Mouse (Mus musculus) right cerebral cortex, adult 18-20 months (tissue): ENCODE measurements around the gene Wnt3.

Experiments
- DNase-seq: peaks from one replicate; pipeline ENCODE4 v3.0.0; 2022; ENCODE audit warnings: mixed read lengths

The Wnt3 gene

GRCm38 (mm10) chr11:103772505-103773386 lies 1.2 kb upstream of the Wnt3 start:
- DNase-seq: no peak

DNA sequence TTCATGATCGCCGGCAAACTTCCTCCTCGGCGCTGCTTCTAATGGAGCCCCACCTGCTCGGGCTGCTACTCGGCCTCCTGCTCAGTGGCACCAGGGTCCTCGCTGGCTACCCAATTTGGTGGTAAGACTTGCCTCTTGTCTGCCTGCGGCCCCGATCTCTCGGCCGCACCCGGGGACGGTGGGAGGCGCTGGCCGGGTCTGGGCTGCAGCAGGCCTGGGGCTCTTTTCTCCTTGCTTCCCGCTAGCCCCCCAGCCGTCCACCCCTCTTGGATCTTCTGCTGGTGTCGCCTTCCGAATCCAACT lies 229 bp downstream of the Wnt3 start:
- no peak for DNase-seq

- DNase-seq: peak; percentile 17
Observed at GRCm38 (mm10) chr11:103780152-103780551, 6.2 kb downstream of the Wnt3 start.

DNA sequence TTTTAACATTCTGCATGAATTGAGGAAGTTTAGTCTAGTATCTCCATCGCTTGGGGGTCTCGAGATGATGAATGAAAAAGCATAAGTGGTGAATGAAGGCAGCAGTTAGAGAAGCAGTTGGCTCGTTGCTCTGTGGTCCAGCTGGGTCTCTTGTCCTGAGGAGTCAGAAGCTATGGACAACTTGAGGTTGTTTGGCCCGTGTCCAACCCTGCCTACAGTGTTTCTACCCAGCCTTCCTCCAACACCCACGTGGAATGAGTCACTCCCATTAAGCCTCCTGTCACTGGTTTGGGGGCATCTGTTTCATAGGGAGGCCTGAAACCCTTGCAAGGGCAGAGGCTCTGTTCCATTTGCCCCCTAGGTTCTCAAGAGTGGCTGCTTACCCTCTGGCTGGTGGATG lies 16.0 kb downstream of the Wnt3 start:
- peak; percentile 44 for DNase-seq

DNA sequence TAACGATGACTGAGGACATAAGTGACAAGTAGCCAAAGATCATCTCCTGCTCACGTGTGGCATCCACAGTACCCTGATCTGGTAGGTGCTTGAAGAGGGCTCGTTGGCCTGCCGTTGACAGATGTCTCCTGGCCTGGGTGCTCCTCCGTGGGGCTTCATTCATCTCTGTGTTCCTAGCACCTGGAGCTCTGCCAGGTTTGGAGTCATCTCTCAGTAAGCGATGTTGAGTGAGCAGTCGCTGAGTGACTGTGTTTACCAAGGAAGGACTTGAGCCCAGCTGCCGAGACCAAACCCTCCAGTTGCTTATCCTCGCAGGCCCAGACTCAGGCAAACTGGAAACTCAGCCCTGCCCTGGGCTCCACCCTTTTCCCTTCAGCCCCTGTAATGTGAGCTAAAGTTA lies 27.2 kb downstream of the Wnt3 start:
- no peak for DNase-seq

DNA sequence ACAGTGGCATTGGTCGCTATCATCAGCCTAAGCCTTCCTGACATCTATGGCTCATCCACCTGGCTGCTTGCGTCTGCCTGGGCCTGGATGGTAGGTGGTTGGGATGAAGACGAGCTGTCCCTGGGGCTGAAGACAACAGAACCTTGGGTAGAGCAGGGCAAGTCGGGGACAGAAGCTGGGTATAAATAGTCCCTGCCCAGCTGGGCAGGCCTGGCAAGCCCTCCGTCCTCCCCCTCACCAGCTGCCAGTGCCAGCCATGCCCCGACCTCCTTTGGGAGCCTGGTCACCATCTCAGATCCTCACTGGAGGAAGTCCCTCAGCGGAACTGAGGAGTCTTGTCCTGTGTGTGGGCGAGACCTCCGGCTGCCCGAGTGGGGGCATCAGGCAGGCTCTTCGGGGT lies 30.2 kb downstream of the Wnt3 start:
- no peak for DNase-seq

DNA sequence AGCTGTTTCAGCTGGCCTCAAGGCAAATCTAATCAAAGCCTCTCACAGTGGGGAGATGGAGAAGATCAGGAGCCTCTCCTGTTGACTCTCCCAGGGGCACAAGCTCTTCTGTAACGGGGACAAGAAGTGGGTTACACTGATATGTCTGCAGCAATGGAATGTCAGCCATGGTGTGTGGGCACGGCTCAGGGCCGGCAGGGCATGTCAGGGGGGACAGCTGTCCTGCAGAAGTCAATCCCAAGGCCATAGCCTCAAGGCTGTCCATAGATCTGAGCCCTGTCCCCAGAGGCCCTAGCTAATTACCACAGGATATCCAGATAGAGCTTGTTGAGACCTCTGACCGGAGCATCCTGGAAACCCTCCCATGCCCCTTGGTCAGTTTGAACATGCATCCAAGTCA lies 30.9 kb downstream of the Wnt3 start:
- DNase-seq: no peak

- DNase-seq: peak; percentile 45
Observed at GRCm38 (mm10) chr11:103807966-103808365, 34.0 kb downstream of the Wnt3 start.

DNA sequence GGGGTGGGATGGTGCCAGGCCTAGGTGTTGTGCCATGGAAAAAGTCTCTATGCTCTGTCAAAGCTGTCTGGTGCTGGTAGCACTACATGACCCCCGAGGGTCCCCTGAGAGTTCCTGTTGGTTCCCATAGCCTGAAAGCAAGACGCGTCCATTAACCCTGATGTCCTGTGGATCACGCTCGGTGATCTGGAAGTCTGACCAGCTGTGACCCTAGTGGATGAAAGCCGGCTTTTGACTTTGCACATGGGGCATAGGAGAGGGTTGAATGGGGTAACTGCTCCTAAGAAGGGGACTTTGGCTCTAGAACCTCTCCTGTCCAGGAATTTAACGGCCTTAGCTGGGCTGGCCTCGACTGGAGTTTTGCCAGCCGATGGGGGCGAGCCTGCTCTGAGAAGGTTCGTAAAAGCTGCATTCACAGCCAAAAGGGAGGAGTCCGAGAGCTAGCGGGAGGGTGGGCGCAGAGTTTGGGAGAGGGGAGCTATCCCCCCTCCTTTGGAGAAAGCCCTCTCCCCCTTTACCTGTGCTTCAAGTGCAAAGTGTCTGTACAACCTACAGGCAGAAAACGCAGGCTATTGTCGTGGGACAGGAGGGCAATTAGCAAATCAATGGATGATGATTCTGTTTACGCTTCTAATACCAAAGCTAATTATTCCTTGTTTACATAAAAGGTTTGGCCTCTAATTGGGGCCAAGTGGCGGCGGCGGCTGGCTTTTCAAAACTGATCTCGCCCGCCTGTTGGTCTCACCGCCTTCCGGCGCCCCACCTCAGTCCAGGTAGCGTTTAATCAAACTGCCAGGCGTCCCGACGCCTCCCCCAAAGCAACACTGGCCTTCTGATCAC lies 35.0 kb downstream of the Wnt3 start:
- DNase-seq: no peak

DNA sequence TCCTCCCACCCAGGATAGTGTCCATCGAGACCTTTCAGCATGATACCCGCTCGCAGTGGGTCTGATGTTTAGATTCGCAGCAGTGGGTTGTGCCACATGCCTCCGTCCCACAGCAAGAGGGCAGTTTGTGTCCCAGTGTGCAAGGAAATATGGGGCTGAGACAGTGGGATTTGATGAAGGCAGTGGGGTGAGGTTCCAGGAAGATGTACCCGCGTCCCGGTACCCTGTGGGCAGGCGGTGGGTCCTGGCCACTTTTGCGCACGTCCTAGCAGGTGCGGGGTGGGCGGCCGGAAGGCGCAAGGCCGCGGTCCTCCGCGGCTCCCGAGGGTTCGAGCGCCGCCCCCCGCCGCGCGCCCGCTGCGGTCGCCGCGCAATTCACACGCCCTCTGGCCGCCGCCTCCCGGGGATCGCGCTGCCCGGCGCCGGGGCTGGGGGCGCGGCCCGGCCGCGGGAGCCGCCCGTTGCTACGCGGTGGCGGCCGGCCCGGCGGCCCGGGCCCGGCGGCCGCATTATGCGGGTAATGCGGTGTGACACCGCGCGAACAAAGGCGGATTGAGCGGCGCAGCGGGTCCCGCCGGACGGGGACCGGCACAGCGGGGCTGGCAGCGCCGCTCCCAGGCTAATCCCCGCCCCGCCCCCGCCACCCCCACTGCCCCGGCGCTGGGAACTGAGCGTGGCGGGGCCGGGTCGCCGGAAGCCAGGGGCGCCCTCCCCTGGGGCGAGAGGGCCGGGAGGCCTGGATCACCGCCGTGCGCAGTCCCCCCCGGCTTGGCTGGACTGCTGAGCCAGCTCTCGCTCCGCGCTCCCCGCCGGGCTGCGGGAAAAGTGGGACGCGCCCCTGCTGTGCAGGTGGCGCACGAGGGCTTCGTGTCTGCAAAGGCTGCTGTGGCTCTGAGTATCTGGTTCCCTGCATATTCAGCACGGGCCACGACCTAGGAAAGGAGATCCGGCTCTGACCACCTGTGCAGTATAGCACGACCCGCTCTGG lies 36.0 kb downstream of the Wnt3 start:
- no peak for DNase-seq

DNA sequence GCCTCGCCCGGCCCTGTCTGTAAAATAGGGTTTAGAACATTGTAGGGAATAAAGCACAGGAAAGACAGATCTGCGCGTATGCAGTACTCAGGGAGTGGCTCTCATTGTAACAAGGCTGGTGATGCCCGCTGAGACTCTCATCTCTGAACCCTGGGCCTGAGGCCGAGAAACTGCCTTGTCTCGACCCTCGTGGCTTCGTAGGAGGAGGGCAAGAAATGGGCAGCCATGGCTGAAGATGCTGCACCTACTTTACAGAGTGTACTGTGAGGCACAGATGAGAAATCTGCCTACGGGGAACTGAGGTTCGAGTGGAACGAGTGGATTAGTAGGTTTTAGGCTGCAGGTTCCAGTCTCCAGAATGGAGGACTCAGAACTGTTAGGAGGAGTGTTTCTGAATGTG lies 36.7 kb downstream of the Wnt3 start:
- DNase-seq: no peak

- peak; percentile 81 for DNase-seq
Observed at GRCm38 (mm10) chr11:103811246-103811645, 37.3 kb downstream of the Wnt3 start.

DNA sequence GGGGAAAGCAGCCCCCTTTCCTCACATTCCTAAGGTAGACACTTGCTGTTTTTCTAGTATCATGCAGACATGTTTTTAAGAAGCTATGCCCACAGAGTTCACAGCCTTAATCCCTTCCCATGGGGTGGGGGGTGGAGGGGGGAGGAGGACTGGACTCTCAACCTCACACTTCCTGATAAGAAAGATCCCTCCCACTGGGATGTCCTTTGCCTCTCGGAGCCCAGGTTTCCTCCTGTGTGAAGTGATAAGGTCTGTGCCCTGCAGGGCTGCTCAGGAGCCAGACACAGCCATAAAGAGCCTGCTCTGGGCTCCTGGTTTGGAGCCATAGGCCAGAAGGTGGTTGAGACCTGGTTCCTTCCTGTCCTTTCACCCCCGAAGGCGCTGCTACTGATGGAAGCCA lies 40.9 kb downstream of the Wnt3 start:
- no peak for DNase-seq

DNA sequence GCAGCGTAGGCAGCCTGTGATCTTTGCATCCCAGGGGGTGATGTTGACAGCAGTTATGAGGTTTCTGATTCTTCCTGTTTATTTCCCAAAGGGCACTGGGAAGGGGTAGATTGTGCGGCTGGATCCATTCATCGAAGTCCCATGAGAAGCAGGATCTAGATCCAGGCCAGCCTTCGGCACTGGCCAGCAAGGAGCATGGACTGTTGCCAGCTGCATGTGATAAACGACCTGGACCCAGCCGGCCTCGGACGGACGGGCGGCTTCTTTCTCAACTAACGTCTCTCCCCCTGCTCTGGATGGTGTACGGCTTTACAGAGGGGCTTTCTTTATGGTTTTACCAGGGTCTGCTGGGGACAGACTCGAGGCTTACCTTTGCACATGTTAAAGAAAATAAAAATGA lies 42.0 kb downstream of the Wnt3 start:
- DNase-seq: no peak

DNA sequence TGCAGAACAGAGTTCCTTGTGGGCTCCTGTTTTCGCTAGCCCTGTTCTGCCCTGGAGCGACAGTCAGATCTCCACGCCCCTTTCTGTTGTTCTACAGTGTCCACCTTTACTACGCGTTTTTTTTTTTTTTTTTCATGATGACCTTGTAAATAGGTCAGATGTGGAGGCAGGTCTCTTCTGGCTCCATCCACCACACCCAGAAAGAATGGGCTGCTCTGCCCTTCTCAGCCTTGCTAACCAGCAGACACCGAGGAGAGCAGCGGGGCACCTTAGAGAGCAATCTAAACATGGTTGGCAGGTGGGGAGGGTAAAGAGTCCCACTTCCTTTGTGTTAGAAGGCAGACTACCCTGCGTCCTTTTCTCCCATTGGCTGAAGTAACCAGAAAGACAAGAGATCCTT lies 42.8 kb downstream of the Wnt3 start:
- no peak for DNase-seq

GRCm38 (mm10) chr11:103827201-103827600 lies 53.3 kb downstream of the Wnt3 start:
- DNase-seq: no peak

DNA sequence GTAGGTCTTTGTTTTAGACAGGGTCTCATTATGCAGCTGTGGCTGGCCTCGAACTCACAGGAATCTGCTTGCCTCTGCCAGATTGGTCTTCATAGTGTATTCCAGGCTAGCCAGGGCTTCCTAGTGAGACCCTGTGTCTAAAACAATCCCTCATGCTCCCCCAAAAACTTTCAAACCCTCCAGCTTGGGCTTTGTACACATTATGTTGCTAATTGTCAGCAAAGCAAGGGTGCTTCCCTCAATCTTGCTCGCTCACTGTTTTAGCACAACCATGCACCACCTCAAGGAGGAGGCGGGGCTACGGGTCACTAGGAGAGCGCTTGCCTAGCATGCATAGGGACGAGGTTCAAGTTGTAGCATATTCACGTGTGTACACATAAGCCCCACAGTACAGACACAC lies 54.9 kb downstream of the Wnt3 start:
- no peak for DNase-seq

- no peak for DNase-seq
Observed at GRCm38 (mm10) chr11:103829956-103830355, 56.0 kb downstream of the Wnt3 start.

GRCm38 (mm10) chr11:103830476-103830875 lies 56.5 kb downstream of the Wnt3 start:
- DNase-seq: no peak

- no peak for DNase-seq
Observed at GRCm38 (mm10) chr11:103831766-103832165, 57.8 kb downstream of the Wnt3 start.

DNA sequence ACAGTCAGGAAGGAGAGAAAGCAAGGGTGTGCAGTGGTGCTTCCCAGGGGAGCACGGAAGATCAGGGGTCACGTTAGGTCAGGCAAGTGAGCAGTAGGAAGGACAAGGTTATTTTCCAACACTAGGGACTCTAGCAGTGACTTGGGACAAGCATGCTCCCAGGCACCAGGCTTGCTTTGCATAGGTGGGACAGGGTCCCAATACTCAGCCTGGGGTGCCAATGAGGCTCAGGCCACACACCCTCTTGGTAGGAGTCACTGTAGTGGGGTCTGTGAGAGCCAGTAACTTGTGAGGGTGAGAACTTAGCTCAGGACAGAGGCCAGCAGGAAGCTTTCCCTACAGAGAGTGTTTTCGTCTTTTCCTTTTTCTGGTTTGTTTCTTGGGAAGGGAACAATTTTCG lies 58.4 kb downstream of the Wnt3 start:
- DNase-seq: no peak

- no peak for DNase-seq
Observed at GRCm38 (mm10) chr11:103838955-103839354, 65.0 kb downstream of the Wnt3 start.

GRCm38 (mm10) chr11:103840834-103841233 lies 66.9 kb downstream of the Wnt3 start:
- DNase-seq: peak; percentile 35
